Mouse (Mus musculus) cerebellum, adult 2 months (tissue): Measurements from ENCODE around the gene Gm27021.

Experiments
- CTCF ChIP-seq: fragments of 200-500 bp; IDR thresholded peaks from 2 replicates; pipeline ENCODE4 v1.5.1; 2011; ENCODE audit warnings: low read depth, mild to moderate bottlenecking, control low read depth, low read length, moderate library complexity, borderline replicate concordance; ENCODE audit not compliant: insufficient read depth
- POLR2A ChIP-seq: fragments of 200-500 bp; IDR thresholded peaks from 2 replicates; pipeline ENCODE4 v1.6.1; 2011; ENCODE audit warnings: low read length, control low read depth, borderline replicate concordance; ENCODE audit not compliant: insufficient read depth

DNA sequence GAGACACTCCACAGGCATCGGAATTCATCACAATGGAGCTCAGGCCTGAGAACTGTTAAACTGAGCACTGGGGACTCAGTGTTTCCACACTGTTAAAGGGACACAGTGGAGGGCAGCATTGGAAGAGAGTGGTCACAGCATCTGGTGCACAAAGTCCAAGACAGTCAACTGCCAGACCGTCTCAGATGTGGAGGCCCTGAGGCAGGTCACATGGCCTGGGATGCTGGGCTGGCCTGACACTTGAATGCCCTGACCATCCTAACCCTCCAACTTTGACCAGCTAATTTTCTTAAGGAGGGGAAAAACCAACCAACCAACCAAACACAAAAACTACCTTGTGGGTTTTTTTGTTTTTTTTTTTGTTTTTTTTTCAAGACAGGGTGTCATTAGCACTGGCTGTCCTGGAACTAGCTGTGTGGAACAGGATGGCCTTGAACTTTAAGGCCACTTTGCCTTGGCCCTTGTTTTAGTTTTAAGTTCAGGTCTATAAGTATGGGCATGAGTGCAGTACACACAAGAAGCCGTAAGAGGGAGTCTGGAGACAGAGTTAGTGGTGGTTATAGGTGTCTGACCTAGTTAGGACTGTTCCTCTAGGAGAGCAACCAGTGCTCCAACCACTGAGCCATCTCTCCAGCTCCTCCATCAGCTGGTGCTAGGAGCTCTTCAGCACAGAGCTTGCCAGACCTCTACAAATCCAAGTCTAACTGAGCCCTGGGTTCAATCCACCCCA is 2.0 kb downstream of the Gm27021 start:
- TF ChIP-seq CTCF (no peak), POLR2A (no peak)
